9 mouse cellular contexts compared by ENCODE assay signal in the genomic region with DNA sequence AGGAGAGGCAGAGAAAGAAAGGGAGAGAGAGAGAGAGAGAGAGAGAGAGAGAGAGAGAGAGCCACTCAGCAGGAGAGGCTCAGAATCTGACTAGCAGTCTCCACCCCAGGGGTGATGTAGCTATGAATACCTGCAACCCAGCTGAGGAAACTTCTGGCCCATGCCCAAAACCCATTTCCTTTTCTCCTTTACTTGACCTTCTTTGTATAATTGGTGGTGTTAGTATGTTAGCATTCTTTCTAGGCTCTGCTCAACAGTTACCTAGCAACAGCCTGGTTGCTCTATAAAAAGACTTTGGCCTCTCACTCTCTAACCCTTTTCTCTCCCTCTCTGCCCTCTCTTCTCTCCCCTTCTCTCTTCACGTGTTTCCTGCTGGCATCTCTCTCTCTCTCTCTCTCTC. TPM values are rescaled to one million over a fixed set of nuclear protein-coding genes. Genes with fewer than 3 reads are reported as not detected.
DNase-seq lines count a peak whose midpoint lies in the region; ATAC-seq lines count a peak whose summit lies in the region.
"Had no signal": no experiment of that assay in that cellular context is flagged by ENCODE, and none has a peak within 500 bp of the region (broad histone marks: within the 10 kb centered on the region; RNA-seq: fewer than 3 reads in every experiment).

No protein-coding gene starts in this region.

- no peaks in the 10 kb centered on the region for H3K36me3 ChIP-seq in embryonic facial prominence, embryonic 12.5 days
- H3K36me3 ChIP-seq in embryonic facial prominence, embryonic 10.5 days (replicated peaks) = no peaks in the 10 kb centered on the region
- H3K36me3 ChIP-seq in neural tube, embryonic 14.5 days (ENCODE audit: control insufficient read depth, insufficient read depth, low read length) = no peaks in the 10 kb centered on the region
- no peaks in the 10 kb centered on the region for H3K36me3 ChIP-seq in heart, embryonic 14.5 days (ENCODE audit: control insufficient read depth, insufficient read depth, low read length)
- H3K36me3 ChIP-seq in stomach, embryonic 16.5 days (ENCODE audit: control insufficient read depth, insufficient read depth, low read length) = no peaks in the 10 kb centered on the region
- H3K36me3 ChIP-seq in liver, embryonic 12.5 days = no peaks in the 10 kb centered on the region

- no peak overlapping the region for H3K4me3 ChIP-seq in embryonic facial prominence, embryonic 12.5 days
- H3K4me3 ChIP-seq in embryonic facial prominence, embryonic 10.5 days = no peak overlapping the region
- H3K4me3 ChIP-seq in neural tube, embryonic 14.5 days (ENCODE audit: low read depth, low read length) = no peak overlapping the region
- no peak overlapping the region for H3K4me3 ChIP-seq in heart, embryonic 14.5 days (ENCODE audit: control insufficient read depth in 1 of 2, insufficient read depth in 1 of 2, low read depth in 1 of 2, low read length in 2 of 2)
- H3K4me3 ChIP-seq in stomach, embryonic 16.5 days (replicated peaks; ENCODE audit: low read length) = no peak overlapping the region
- H3K4me3 ChIP-seq in liver, embryonic 12.5 days = no peak overlapping the region

- H3K27me3 ChIP-seq in embryonic facial prominence, embryonic 12.5 days = no peaks in the 10 kb centered on the region
- no peaks in the 10 kb centered on the region for H3K27me3 ChIP-seq in embryonic facial prominence, embryonic 10.5 days (replicated peaks; ENCODE audit: low read depth, poor library complexity, severe bottlenecking)
- H3K27me3 ChIP-seq in neural tube, embryonic 14.5 days (ENCODE audit: control insufficient read depth, insufficient read depth, low read length) = no peaks in the 10 kb centered on the region
- no peaks in the 10 kb centered on the region for H3K27me3 ChIP-seq in heart, embryonic 14.5 days (ENCODE audit: control insufficient read depth, insufficient read depth, low read length)
- no peaks in the 10 kb centered on the region for H3K27me3 ChIP-seq in stomach, embryonic 16.5 days (ENCODE audit: control insufficient read depth, insufficient read depth, low read length)
- H3K27me3 ChIP-seq in liver, embryonic 12.5 days (replicated peaks) = no peaks in the 10 kb centered on the region

- no peak for DNase-seq in embryonic facial prominence, embryonic 10.5 days (ENCODE audit: low spot score)
- no peak for DNase-seq in neural tube, embryonic 10.5 days (ENCODE audit: extremely low spot score, low spot score)
- DNase-seq in kidney, postnatal 4 days = peak; percentile 69 to 79

- H3K9ac ChIP-seq in embryonic facial prominence, embryonic 12.5 days = no peak overlapping the region
- H3K9ac ChIP-seq in neural tube, embryonic 14.5 days (replicated peaks; ENCODE audit: low read depth, low read length) = no peak overlapping the region
- no peak overlapping the region for H3K9ac ChIP-seq in heart, embryonic 14.5 days (ENCODE audit: low read length)
- no peak overlapping the region for H3K9ac ChIP-seq in stomach, embryonic 16.5 days (ENCODE audit: low read length)
- H3K9ac ChIP-seq in liver, embryonic 12.5 days = no peak overlapping the region

- no peak overlapping the region for H3K4me2 ChIP-seq in embryonic facial prominence, embryonic 12.5 days (replicated peaks)
- H3K4me2 ChIP-seq in neural tube, embryonic 14.5 days (ENCODE audit: low read depth, low read length) = no peak overlapping the region
- H3K4me2 ChIP-seq in heart, embryonic 14.5 days (ENCODE audit: low read length) = peak overlapping the region; percentile 12; the same call in 1 of the 2 replicates
- H3K4me2 ChIP-seq in stomach, embryonic 16.5 days (ENCODE audit: low read depth, low read length) = no peak overlapping the region
- no peak overlapping the region for H3K4me2 ChIP-seq in liver, embryonic 12.5 days

- H3K4me1 ChIP-seq in embryonic facial prominence, embryonic 12.5 days = no peaks in the 10 kb centered on the region; the same call in 1 of the 2 replicates
- H3K4me1 ChIP-seq in embryonic facial prominence, embryonic 10.5 days = peaks cover 7% of the 10 kb centered on the region
- no peaks in the 10 kb centered on the region for H3K4me1 ChIP-seq in neural tube, embryonic 14.5 days (ENCODE audit: control insufficient read depth, insufficient read depth, low read length)
- peaks cover 0 to 9% of the 10 kb centered on the region in 2 experiments; a peak in 2 of 4 replicates for H3K4me1 ChIP-seq in heart, embryonic 14.5 days (ENCODE audit: control insufficient read depth in 2 of 2, insufficient read depth in 2 of 2, low read length in 2 of 2)
- 0 out of 2 replicates have a peak, but pooled peaks cover 4% of the 10 kb centered on the region for H3K4me1 ChIP-seq in stomach, embryonic 16.5 days (ENCODE audit: control insufficient read depth, insufficient read depth, low read length)
- no peaks in the 10 kb centered on the region for H3K4me1 ChIP-seq in liver, embryonic 12.5 days

- H3K9me3 ChIP-seq in embryonic facial prominence, embryonic 12.5 days = no peaks in the 10 kb centered on the region
- no peaks in the 10 kb centered on the region for H3K9me3 ChIP-seq in embryonic facial prominence, embryonic 10.5 days
- H3K9me3 ChIP-seq in neural tube, embryonic 14.5 days (ENCODE audit: control insufficient read depth, low read length) = no peaks in the 10 kb centered on the region
- no peaks in the 10 kb centered on the region for H3K9me3 ChIP-seq in heart, embryonic 14.5 days (ENCODE audit: control insufficient read depth, low read length)
- H3K9me3 ChIP-seq in stomach, embryonic 16.5 days (replicated peaks; ENCODE audit: control insufficient read depth, low read length) = no peaks in the 10 kb centered on the region
- H3K9me3 ChIP-seq in liver, embryonic 12.5 days (replicated peaks) = no peaks in the 10 kb centered on the region

- ATAC-seq in embryonic facial prominence, embryonic 12.5 days (ENCODE audit: insufficient number of reproducible peaks, insufficient read depth, low FRiP score, low TSS enrichment) = peak; percentile 15; the same call in 1 of the 2 replicates
- 0 out of 2 replicates have a peak, but pooled peaks have one; percentile 21 for ATAC-seq in neural tube, embryonic 14.5 days (ENCODE audit: low read depth)
- ATAC-seq in heart, embryonic 14.5 days (ENCODE audit: insufficient number of reproducible peaks, insufficient read depth, low FRiP score, low read depth) = no peak
- peak; percentile 78; the same call in 1 of the 2 replicates for ATAC-seq in stomach, embryonic 16.5 days (ENCODE audit: insufficient read depth, low FRiP score)
- ATAC-seq in liver, embryonic 12.5 days = no peak

- no peak overlapping the region for H3K27ac ChIP-seq in embryonic facial prominence, embryonic 12.5 days
- no peak overlapping the region for H3K27ac ChIP-seq in embryonic facial prominence, embryonic 10.5 days (replicated peaks)
- H3K27ac ChIP-seq in neural tube, embryonic 14.5 days (ENCODE audit: low read depth, low read length) = no peak overlapping the region
- peak overlapping the region; percentile 22 to 61; a peak in 2 of 4 replicates for H3K27ac ChIP-seq in heart, embryonic 14.5 days (replicated peaks in 1 of 2; ENCODE audit: control insufficient read depth in 1 of 2, insufficient read depth in 1 of 2, low read depth in 2 of 2, low read length in 2 of 2)
- H3K27ac ChIP-seq in stomach, embryonic 16.5 days (ENCODE audit: low read length) = no peak overlapping the region
- H3K27ac ChIP-seq in liver, embryonic 12.5 days = no peak overlapping the region
- H3K27ac ChIP-seq: macrophage had no signal

- WGBS in embryonic facial prominence, embryonic 12.5 days = 0% methylated on average over 1 of the region's 1 CpGs
- WGBS in embryonic facial prominence, embryonic 10.5 days = 0% methylated on average over 1 of the region's 1 CpGs
- 0% methylated on average over 1 of the region's 1 CpGs for WGBS in neural tube, embryonic 14.5 days
- 0% methylated on average over 1 of the region's 1 CpGs for WGBS in heart, embryonic 14.5 days
- WGBS in stomach, embryonic 16.5 days = 0% methylated on average over 1 of the region's 1 CpGs
- WGBS in liver, embryonic 12.5 days (ENCODE audit: insufficient replicate concordance) = 14% methylated on average over 1 of the region's 1 CpGs

RNA-seq across cellular contexts. Expression of a gene that starts 7.1 kb away (rescaled TPM):
- polyA plus RNA-seq in embryonic facial prominence, embryonic 12.5 days (2016; fragmentation: Nextera tagmentation; extraction: Ambion mirVana) = not detected in 2 replicates
- not detected in 2 replicates for polyA plus RNA-seq in embryonic facial prominence, embryonic 10.5 days (2016; fragmentation: Nextera tagmentation; extraction: Ambion mirVana)
- polyA plus RNA-seq in neural tube, embryonic 14.5 days (2014; fragmentation: Nextera tagmentation; extraction: Ambion mirVana) = not detected in 2 replicates
- not detected in 2 replicates for polyA plus RNA-seq in heart, embryonic 14.5 days (2014; fragmentation: Nextera tagmentation; extraction: Ambion mirVana)
- 0.14 TPM in 1 of 2 replicates, not detected in the other for polyA plus RNA-seq in stomach, embryonic 16.5 days (2015; fragmentation: Nextera tagmentation; extraction: Ambion mirVana)
- polyA plus RNA-seq in liver, embryonic 12.5 days (2016; fragmentation: Nextera tagmentation; extraction: Ambion mirVana) = 0.10 and 0.18 TPM in 2 replicates

RNA-seq across cellular contexts. Expression of a gene that starts 7.1 kb away (rescaled TPM):
- polyA plus RNA-seq in embryonic facial prominence, embryonic 12.5 days (2016; fragmentation: Nextera tagmentation; extraction: Ambion mirVana) = not detected in 2 replicates
- 0.28 TPM in 1 of 2 replicates, not detected in the other for polyA plus RNA-seq in embryonic facial prominence, embryonic 10.5 days (2016; fragmentation: Nextera tagmentation; extraction: Ambion mirVana)
- polyA plus RNA-seq in neural tube, embryonic 14.5 days (2014; fragmentation: Nextera tagmentation; extraction: Ambion mirVana) = not detected in 2 replicates
- polyA plus RNA-seq in heart, embryonic 14.5 days (2014; fragmentation: Nextera tagmentation; extraction: Ambion mirVana) = 3.3 and 5.1 TPM in 2 replicates
- polyA plus RNA-seq in stomach, embryonic 16.5 days (2015; fragmentation: Nextera tagmentation; extraction: Ambion mirVana) = 2.5 and 3.2 TPM in 2 replicates
- polyA plus RNA-seq in liver, embryonic 12.5 days (2016; fragmentation: Nextera tagmentation; extraction: Ambion mirVana) = 0.75 and 1.2 TPM in 2 replicates
- polyA plus RNA-seq: macrophage had no signal

RNA-seq across cellular contexts. Expression of a gene that starts 13.4 kb away (rescaled TPM):
- 7.5 and 7.6 TPM in 2 replicates for polyA plus RNA-seq in embryonic facial prominence, embryonic 12.5 days (2016; fragmentation: Nextera tagmentation; extraction: Ambion mirVana)
- 4.1 and 5.0 TPM in 2 replicates for polyA plus RNA-seq in embryonic facial prominence, embryonic 10.5 days (2016; fragmentation: Nextera tagmentation; extraction: Ambion mirVana)
- 2.8 and 4.9 TPM in 2 replicates for polyA plus RNA-seq in neural tube, embryonic 14.5 days (2014; fragmentation: Nextera tagmentation; extraction: Ambion mirVana)
- polyA plus RNA-seq in heart, embryonic 14.5 days (2014; fragmentation: Nextera tagmentation; extraction: Ambion mirVana) = 26.1 and 27.5 TPM in 2 replicates
- polyA plus RNA-seq in stomach, embryonic 16.5 days (2015; fragmentation: Nextera tagmentation; extraction: Ambion mirVana) = 15.7 and 19.7 TPM in 2 replicates
- 10.9 and 11.9 TPM in 2 replicates for polyA plus RNA-seq in liver, embryonic 12.5 days (2016; fragmentation: Nextera tagmentation; extraction: Ambion mirVana)
- polyA plus RNA-seq: macrophage had no signal

RNA-seq across cellular contexts. Expression of a gene that starts 17.5 kb away (rescaled TPM):
- 15.3 and 16.3 TPM in 2 replicates for polyA plus RNA-seq in embryonic facial prominence, embryonic 12.5 days (2016; fragmentation: Nextera tagmentation; extraction: Ambion mirVana)
- 11.5 and 12.1 TPM in 2 replicates for polyA plus RNA-seq in embryonic facial prominence, embryonic 10.5 days (2016; fragmentation: Nextera tagmentation; extraction: Ambion mirVana)
- 5.8 and 8.9 TPM in 2 replicates for polyA plus RNA-seq in neural tube, embryonic 14.5 days (2014; fragmentation: Nextera tagmentation; extraction: Ambion mirVana)
- polyA plus RNA-seq in heart, embryonic 14.5 days (2014; fragmentation: Nextera tagmentation; extraction: Ambion mirVana) = 37.6 and 40.2 TPM in 2 replicates
- polyA plus RNA-seq in stomach, embryonic 16.5 days (2015; fragmentation: Nextera tagmentation; extraction: Ambion mirVana) = 22.2 and 22.5 TPM in 2 replicates
- polyA plus RNA-seq in liver, embryonic 12.5 days (2016; fragmentation: Nextera tagmentation; extraction: Ambion mirVana) = 11.7 and 12.7 TPM in 2 replicates

RNA-seq across cellular contexts. Expression of a gene that starts 20.5 kb away (rescaled TPM):
- 1.7 and 1.8 TPM in 2 replicates for polyA plus RNA-seq in embryonic facial prominence, embryonic 12.5 days (2016; fragmentation: Nextera tagmentation; extraction: Ambion mirVana)
- polyA plus RNA-seq in embryonic facial prominence, embryonic 10.5 days (2016; fragmentation: Nextera tagmentation; extraction: Ambion mirVana) = 0.71 and 0.84 TPM in 2 replicates
- 0.84 and 1.5 TPM in 2 replicates for polyA plus RNA-seq in neural tube, embryonic 14.5 days (2014; fragmentation: Nextera tagmentation; extraction: Ambion mirVana)
- 6.8 and 8.7 TPM in 2 replicates for polyA plus RNA-seq in heart, embryonic 14.5 days (2014; fragmentation: Nextera tagmentation; extraction: Ambion mirVana)
- polyA plus RNA-seq in stomach, embryonic 16.5 days (2015; fragmentation: Nextera tagmentation; extraction: Ambion mirVana) = 6.9 and 8.1 TPM in 2 replicates
- 3.0 and 3.7 TPM in 2 replicates for polyA plus RNA-seq in liver, embryonic 12.5 days (2016; fragmentation: Nextera tagmentation; extraction: Ambion mirVana)
- polyA plus RNA-seq: macrophage had no signal

Comparison
In these comparisons a context has a peak if more than half of its experiments do, and no peak if none do; other contexts are left out.
1. ATAC-seq: peak in embryonic facial prominence, embryonic 12.5 days (single experiment), neural tube, embryonic 14.5 days (single experiment) and stomach, embryonic 16.5 days (single experiment); none in heart, embryonic 14.5 days (single experiment) and liver, embryonic 12.5 days (single experiment).
2. H3K27ac ChIP-seq: peak in heart, embryonic 14.5 days (2 of 2); none in embryonic facial prominence, embryonic 12.5 days (single experiment), embryonic facial prominence, embryonic 10.5 days (single experiment), neural tube, embryonic 14.5 days (single experiment), stomach, embryonic 16.5 days (single experiment) and liver, embryonic 12.5 days (single experiment).
3. DNase-seq: peak in kidney, postnatal 4 days (2 of 2); none in embryonic facial prominence, embryonic 10.5 days (single experiment) and neural tube, embryonic 10.5 days (single experiment).